Mouse (Mus musculus) kidney, postnatal 10 days (tissue): ENCODE results near the gene Kcnt2.

ENCODE experiments used
- DNase-seq: peaks from one replicate; pipeline ENCODE4 v3.0.0; 2021; ENCODE audit warnings: mixed read lengths

Gene Kcnt2

GRCm38 (mm10) chr1:140245876-140246597, at the start of gene Kcnt2:
Gene Kcnt2, plus strand, starts transcription at chr1:140246158.
- DNase-seq: peak; percentile 68

- no peak for DNase-seq
Observed at GRCm38 (mm10) chr1:140205329-140205728, 40.6 kb upstream of the Kcnt2 start.

- DNase-seq: no peak
Observed at GRCm38 (mm10) chr1:140225221-140225620, 20.7 kb upstream of the Kcnt2 start.

- DNase-seq: no peak
Observed at GRCm38 (mm10) chr1:140226673-140227072, 19.3 kb upstream of the Kcnt2 start.

DNA sequence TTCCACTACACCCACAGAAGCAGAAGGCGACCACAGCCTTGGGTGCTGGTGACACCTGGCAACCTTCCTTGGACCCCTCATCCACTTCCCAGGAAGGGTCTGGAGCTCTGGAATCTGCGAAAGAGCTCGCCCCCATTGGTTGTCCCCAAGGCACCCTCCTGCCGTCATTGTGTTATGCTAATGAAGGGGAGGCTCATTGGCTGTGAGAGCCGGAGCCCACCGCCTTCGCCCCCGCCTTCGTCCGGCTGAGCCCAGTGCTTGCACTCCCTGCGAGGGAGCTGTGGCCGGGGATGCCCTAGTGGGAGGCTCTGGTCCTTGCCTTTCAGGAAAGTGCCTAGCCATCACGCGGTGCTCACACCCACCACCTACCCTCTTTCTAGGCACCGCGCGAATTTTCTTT, 493 bp upstream of the Kcnt2 start:
- DNase-seq: peak; percentile 83

DNA sequence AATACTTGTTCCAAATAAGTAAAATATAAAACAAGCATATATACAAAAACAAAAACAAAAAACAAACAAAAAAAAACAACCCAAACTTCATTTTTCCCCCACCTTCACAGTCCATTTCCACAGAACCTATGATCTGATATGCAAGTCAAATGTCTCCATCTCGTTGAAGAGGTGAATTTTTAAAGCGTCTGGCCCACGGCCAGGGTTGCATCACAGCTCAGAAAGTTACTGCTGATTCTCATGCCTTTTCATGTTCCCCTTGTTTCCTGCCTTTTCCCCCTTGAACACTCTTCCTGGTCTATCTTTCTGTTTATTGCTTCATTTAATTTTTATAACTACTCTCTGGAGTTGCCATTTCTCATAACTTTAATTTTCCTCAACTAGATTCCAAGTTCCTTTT, 18.7 kb downstream of the Kcnt2 start:
- DNase-seq: peak; percentile 27

DNA sequence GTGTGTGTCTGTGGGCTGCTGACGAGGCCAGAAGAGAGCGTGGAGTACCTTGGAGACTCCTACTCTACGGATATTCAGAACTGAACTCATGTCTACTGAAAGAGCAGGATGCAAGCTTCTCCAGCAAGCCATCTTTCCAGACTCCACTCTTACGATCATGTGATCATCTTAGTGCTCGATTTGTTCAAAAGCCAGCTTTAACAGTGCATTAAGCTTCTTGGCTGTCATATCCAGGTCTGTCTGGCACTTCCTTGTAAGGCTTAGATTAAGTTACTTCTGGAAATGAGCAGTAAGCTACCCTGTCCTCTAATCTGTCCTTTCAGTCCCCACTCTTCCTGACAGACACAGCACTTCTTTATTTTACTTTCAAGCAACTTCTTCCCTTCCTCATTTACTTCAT, 20.1 kb downstream of the Kcnt2 start:
- DNase-seq: no peak

- DNase-seq: no peak
Observed at GRCm38 (mm10) chr1:140266643-140267286, 20.8 kb downstream of the Kcnt2 start.

DNA sequence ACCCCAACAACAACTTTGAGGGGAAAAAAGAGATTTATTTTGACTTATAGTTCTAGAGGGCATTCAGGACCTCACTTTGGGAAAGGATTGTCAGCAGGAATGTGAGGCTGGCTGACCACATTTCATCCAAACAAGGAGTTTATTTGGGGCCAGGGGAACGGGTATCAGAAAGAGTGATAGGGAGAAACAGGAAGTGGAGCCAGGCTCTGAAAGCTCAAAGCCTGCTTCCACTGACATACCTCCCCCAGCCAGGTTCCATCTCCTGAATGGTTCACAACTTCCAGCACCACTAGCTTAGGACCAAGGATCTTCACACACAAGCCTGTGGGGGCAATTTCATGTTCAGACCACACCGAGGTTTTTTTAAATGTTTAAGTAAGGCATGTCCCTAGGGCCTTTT, 21.3 kb downstream of the Kcnt2 start:
- peak; percentile 5 for DNase-seq

GRCm38 (mm10) chr1:140273624-140274023, 27.7 kb downstream of the Kcnt2 start:
- DNase-seq: no peak

- no peak for DNase-seq
Observed at GRCm38 (mm10) chr1:140275813-140276212, 29.9 kb downstream of the Kcnt2 start.

DNA sequence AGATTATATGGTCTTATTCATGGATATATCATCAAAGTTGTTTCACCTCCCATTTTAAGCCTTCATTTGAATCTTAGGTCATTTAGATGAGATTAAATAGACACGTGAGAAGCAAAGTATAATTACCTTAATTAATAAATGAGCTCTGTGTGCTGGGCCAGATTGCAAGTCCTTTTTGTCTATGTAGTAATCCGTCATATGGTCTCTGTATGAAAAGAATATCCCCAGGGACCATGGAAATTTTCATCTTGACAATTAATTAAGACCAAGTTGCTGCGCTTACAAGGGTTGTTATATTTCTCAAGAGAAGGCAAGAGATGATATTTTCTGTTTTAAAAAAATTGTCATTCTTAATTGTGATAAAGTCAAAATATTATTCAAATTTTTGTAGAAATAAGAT, 47.2 kb downstream of the Kcnt2 start:
- no peak for DNase-seq

- no peak for DNase-seq
Observed at GRCm38 (mm10) chr1:140295482-140295881, 49.5 kb downstream of the Kcnt2 start.

- no peak for DNase-seq
Observed at GRCm38 (mm10) chr1:140304244-140304643, 58.3 kb downstream of the Kcnt2 start.

GRCm38 (mm10) chr1:140305344-140305743, 59.4 kb downstream of the Kcnt2 start:
- DNase-seq: no peak

DNA sequence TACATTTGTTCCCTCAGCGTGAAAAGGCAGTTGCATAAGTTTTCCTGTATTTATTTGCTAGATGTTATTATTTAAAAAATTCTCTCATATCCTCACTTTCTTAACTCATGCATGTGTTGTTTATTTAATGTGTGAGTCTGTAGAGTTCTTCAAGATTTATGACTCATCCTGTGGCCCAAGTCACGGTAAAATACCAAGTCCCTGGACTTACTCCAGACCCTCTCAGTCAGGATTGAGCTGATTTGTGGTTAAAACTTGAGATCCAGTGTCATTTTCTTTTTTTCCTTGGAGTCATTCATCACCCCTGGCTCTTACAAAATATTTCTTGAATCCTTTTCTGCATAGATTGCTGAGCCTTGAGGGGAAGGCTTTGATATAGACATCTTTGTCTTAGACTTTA, 60.4 kb downstream of the Kcnt2 start:
- no peak for DNase-seq

DNA sequence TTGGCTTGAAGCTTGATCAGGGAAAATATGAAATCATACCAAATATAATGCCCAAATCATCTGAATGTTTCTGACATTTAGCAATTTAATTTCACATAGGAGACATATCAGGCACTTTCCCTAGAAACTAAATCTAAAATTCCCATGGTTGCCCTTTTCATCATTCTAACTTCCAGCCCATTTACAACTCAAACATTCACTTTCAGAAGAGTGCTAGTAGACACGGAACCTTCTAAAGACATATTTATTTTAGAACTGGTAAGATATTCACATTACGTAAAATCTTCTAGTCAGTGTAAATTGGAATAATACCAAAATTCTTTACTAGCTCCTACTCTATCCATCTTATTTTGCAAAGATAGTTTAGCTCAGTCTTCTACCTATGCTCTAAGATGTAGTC, 64.8 kb downstream of the Kcnt2 start:
- DNase-seq: no peak

GRCm38 (mm10) chr1:140325088-140325487, 79.1 kb downstream of the Kcnt2 start:
- no peak for DNase-seq

GRCm38 (mm10) chr1:140326709-140327108, 80.8 kb downstream of the Kcnt2 start:
- DNase-seq: no peak

- DNase-seq: no peak
Observed at GRCm38 (mm10) chr1:140333702-140334101, 87.7 kb downstream of the Kcnt2 start.

GRCm38 (mm10) chr1:140338417-140338816, 92.5 kb downstream of the Kcnt2 start:
- DNase-seq: no peak

- DNase-seq: no peak
Observed at GRCm38 (mm10) chr1:140339368-140339767, 93.4 kb downstream of the Kcnt2 start.

DNA sequence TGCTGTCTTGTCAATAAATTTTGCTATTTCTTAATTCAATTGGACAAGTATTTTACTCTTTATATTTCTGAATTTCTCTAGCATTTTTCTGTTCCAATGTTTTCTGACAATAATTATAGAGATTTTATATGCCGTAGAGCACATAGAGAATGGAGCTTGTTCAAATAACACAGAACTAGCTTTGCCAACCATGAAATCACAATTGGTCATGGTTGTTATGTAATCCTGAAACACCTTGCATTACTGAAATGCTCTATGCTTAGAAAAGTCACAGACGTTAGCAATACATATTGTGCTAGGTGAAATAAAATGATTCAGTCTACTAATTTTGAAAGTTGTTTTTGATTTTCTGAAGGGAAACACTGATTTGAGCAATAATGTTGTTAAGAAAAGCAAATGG, 118.8 kb downstream of the Kcnt2 start:
- DNase-seq: no peak

GRCm38 (mm10) chr1:140373532-140373931, 127.6 kb downstream of the Kcnt2 start:
- no peak for DNase-seq

DNA sequence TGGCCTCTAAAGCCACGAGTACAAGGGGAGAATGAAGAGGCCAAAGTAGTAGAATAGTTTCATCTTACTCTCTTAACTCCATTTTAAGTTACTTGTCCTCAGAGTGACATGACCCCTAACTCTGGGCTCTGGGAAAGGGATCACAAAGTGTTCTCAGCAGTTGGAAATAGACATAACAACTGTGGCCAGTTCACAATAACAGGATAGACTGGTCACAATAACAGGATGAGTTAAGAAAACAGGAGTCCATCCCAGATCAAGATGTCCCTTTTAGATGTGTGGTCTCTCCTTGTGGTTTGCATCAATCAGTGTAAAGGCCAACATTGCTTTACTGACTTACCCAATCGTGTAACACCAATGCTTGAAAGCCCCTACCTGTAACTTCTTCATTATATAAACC, 132.8 kb downstream of the Kcnt2 start:
- no peak for DNase-seq
